ENCODE assay signal across 8 mouse cellular contexts in the genomic region with DNA sequence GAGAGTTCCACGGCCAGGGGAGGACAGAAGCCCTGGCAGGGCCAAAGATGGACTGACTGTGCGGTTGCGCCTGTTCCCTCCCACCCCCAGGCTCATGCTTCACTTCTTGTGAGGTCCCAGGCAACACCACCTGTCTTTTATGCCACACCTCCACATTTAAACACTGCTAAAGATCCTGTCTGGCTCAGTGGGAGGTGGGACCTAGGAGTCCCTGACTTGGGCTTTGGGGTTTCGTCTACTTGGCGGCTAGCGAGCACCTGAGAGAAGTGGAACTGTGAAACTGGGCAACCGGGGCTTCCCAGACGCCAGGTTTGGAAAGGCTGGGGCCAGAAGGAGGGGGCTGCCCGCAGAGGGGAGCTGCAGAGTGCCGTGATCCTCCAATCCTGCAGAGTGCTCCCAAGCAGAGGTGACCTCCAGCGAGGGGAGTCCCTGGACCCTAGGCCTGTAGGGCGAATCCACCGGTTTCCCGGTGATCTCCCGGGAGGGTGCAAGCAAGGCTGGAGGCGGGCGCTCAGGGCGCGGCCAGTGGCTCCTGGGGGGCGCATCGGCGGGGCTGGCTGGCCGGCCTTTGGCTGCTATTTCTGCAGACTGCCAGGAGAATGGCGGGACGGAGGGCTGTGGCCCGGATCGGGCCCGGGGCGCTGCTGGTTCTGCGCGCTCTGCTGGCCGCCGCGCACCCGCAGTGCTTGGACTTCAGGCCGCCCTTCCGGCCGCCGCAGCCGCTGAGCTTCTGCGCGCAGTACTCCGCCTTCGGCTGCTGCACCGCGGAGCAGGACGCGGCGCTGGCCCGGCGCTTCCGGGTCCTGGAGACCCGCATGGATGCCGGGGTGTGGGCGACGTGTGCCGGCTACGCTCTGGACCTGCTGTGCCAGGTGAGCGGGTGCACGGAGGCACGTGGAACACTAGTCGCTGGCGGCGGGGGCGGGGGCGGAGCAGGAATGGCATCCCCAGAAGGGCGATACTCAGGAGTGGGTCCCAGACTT. TPM values are rescaled to one million over a fixed set of nuclear protein-coding genes. Genes with fewer than 3 reads are reported as not detected.
DNase-seq lines count a peak whose midpoint lies in the region; ATAC-seq lines count a peak whose summit lies in the region.

A gene (plus strand): TSS at position 459 of the 983 bp plus-strand sequence.

- peak within 1 kb of the TSS; percentile 98 for H3K4me2 ChIP-seq in embryonic facial prominence, embryonic 13.5 days
- H3K4me2 ChIP-seq in limb, embryonic 13.5 days (replicated peaks): peak within 1 kb of the TSS; percentile 99
- H3K4me2 ChIP-seq in neural tube, embryonic 13.5 days: peak within 1 kb of the TSS; percentile 77

- peaks cover 7% of the 10 kb centered on the region for H3K4me1 ChIP-seq in embryonic facial prominence, embryonic 13.5 days
- H3K4me1 ChIP-seq in limb, embryonic 13.5 days: peaks cover 15% of the 10 kb centered on the region
- H3K4me1 ChIP-seq in neural tube, embryonic 13.5 days (replicated peaks): peaks cover 13% of the 10 kb centered on the region

- H3K36me3 ChIP-seq in embryonic facial prominence, embryonic 13.5 days: no peaks in the 10 kb centered on the region
- no peaks in the 10 kb centered on the region for H3K36me3 ChIP-seq in limb, embryonic 13.5 days
- H3K36me3 ChIP-seq in neural tube, embryonic 13.5 days: no peaks in the 10 kb centered on the region

- no peak within 1 kb of the TSS for H3K27ac ChIP-seq in embryonic facial prominence, embryonic 13.5 days
- no peak within 1 kb of the TSS for H3K27ac ChIP-seq in limb, embryonic 13.5 days
- peak within 1 kb of the TSS; percentile 19; the same call in 1 of the 2 replicates for H3K27ac ChIP-seq in neural tube, embryonic 13.5 days (replicated peaks)

- WGBS in embryonic facial prominence, embryonic 13.5 days: 4% methylated on average over 67 of the region's 67 CpGs
- 3% methylated on average over 62 of the region's 67 CpGs for WGBS in limb, embryonic 13.5 days
- 4% methylated on average over 67 of the region's 67 CpGs for WGBS in neural tube, embryonic 13.5 days

- H3K9ac ChIP-seq in embryonic facial prominence, embryonic 13.5 days: peak within 1 kb of the TSS; percentile 82
- H3K9ac ChIP-seq in limb, embryonic 13.5 days: peak within 1 kb of the TSS; percentile 84
- peak within 1 kb of the TSS; percentile 74 for H3K9ac ChIP-seq in neural tube, embryonic 13.5 days

- ATAC-seq in embryonic facial prominence, embryonic 13.5 days (ENCODE audit: insufficient number of reproducible peaks, insufficient read depth, low FRiP score, low TSS enrichment, low read depth): 0 out of 2 replicates have a peak, but pooled peaks have one; percentile 18
- ATAC-seq in limb, embryonic 13.5 days (ENCODE audit: low FRiP score, low read depth): peak; percentile 57
- peak; percentile 61 for ATAC-seq in neural tube, embryonic 13.5 days (ENCODE audit: low read depth)

- no peaks in the 10 kb centered on the region for H3K9me3 ChIP-seq in embryonic facial prominence, embryonic 13.5 days
- no peaks in the 10 kb centered on the region for H3K9me3 ChIP-seq in limb, embryonic 13.5 days
- no peaks in the 10 kb centered on the region for H3K9me3 ChIP-seq in neural tube, embryonic 13.5 days

- DNase-seq in adrenal gland, adult 18-20 months (ENCODE audit: low spot score in 2 of 2): peak; percentile 31 to 50
- no peak for DNase-seq in adrenal gland, postnatal 4 days (ENCODE audit: low spot score in 2 of 2)
- DNase-seq in 3134 (ENCODE audit: extremely low read depth, insufficient read length, low spot score): peak; percentile 44
- peak; percentile 64 for DNase-seq in heart, postnatal 4 days
- no peak for DNase-seq in layer of hippocampus, adult 8-10 months (ENCODE audit: low spot score in 2 of 2)

- H3K4me3 ChIP-seq in embryonic facial prominence, embryonic 13.5 days: peak within 1 kb of the TSS; percentile 61
- H3K4me3 ChIP-seq in limb, embryonic 13.5 days: peak within 1 kb of the TSS; percentile 53
- peak within 1 kb of the TSS; percentile 57 for H3K4me3 ChIP-seq in neural tube, embryonic 13.5 days

- H3K27me3 ChIP-seq in embryonic facial prominence, embryonic 13.5 days: peaks cover 54% of the 10 kb centered on the region
- peaks cover 57% of the 10 kb centered on the region for H3K27me3 ChIP-seq in limb, embryonic 13.5 days
- peaks cover 10% of the 10 kb centered on the region; the same call in 1 of the 2 replicates for H3K27me3 ChIP-seq in neural tube, embryonic 13.5 days

RNA-seq across cellular contexts. Expression of the gene that starts here (rescaled TPM):
- total RNA-seq in adrenal gland, adult 18-20 months (2021): 1 to 10 TPM in 1 of 2 experiments, under 1 TPM in 1; 0.89 to 1.4 TPM
- 1 to 10 TPM; 1.1 to 1.3 TPM for total RNA-seq in adrenal gland, postnatal 4 days (2021)
- 0.44 and 0.69 TPM in 2 replicates for polyA plus RNA-seq in embryonic facial prominence, embryonic 13.5 days (2015; fragmentation: Nextera tagmentation; extraction: Ambion mirVana)
- 1 to 10 TPM; 2.5 to 2.8 TPM for total RNA-seq in heart, postnatal 4 days (2021)
- polyA plus RNA-seq in limb, embryonic 13.5 days (2015; fragmentation: Nextera tagmentation; extraction: Ambion mirVana): 0.83 and 1.1 TPM in 2 replicates
- polyA plus RNA-seq in neural tube, embryonic 13.5 days (2015; fragmentation: Nextera tagmentation; extraction: Ambion mirVana): 1.6 TPM in 2 replicates
- total RNA-seq in layer of hippocampus, adult 8-10 months (2022): 1 to 10 TPM; 5.6 to 8.5 (median 7.1) TPM

Comparison
In these comparisons a context has a peak if more than half of its experiments do, and no peak if none do; other contexts are left out.
1. DNase-seq: peak in adrenal gland, adult 18-20 months (2 of 2), 3134 (single experiment) and heart, postnatal 4 days (single experiment); none in adrenal gland, postnatal 4 days (0 of 2) and layer of hippocampus, adult 8-10 months (0 of 2).
2. Peak in ATAC-seq, H3K4me3 ChIP-seq, H3K9ac ChIP-seq and H3K4me2 ChIP-seq in embryonic facial prominence, embryonic 13.5 days; RNA of the gene not detected or under 1 TPM.
3. Peak in every context shown above with its lines, with median percentiles within 50 percentile points of each other: ATAC-seq, H3K4me2 ChIP-seq, H3K4me3 ChIP-seq and H3K9ac ChIP-seq.